Mouse (Mus musculus) frontal cortex, postnatal 36 days (tissue): ENCODE data around the gene Tmem119.
"Not testable (repeated sequence)": the region's sequence is repeated elsewhere in the genome, so short reads cannot be mapped to it uniquely, and the experiment has no call there.

ENCODE experiments used
- DNase-seq, 2 experiments: peaks; one replicate each; pipeline ENCODE4 v3.0.0; 2022; ENCODE audit warnings: low spot score in 2 of 2

The Tmem119 gene

GRCm38 (mm10) chr5:113789075-113789788 is 11.1 kb downstream of the Tmem119 start:
- DNase-seq: no peak

- no peak for DNase-seq
Measured at GRCm38 (mm10) chr5:113788645-113789044, 11.7 kb downstream of the Tmem119 start.

- no peak for DNase-seq
Measured at GRCm38 (mm10) chr5:113786985-113787384, 13.3 kb downstream of the Tmem119 start.

GRCm38 (mm10) chr5:113784104-113784503 is 16.2 kb downstream of the Tmem119 start:
- not testable (repeated sequence) for DNase-seq

- peak in 1 of 2 experiments; percentile 57 for DNase-seq
Measured at GRCm38 (mm10) chr5:113783581-113784001, 16.7 kb downstream of the Tmem119 start.

- DNase-seq: no peak
Measured at GRCm38 (mm10) chr5:113782624-113783023, 17.7 kb downstream of the Tmem119 start.

GRCm38 (mm10) chr5:113781875-113782274 is 18.4 kb downstream of the Tmem119 start:
- DNase-seq: no peak

- no peak for DNase-seq
Measured at GRCm38 (mm10) chr5:113781254-113781653, 19.1 kb downstream of the Tmem119 start.

GRCm38 (mm10) chr5:113780763-113781162 is 19.6 kb downstream of the Tmem119 start:
- DNase-seq: no peak

- DNase-seq: no peak
Measured at GRCm38 (mm10) chr5:113780082-113780752, 20.1 kb downstream of the Tmem119 start.

GRCm38 (mm10) chr5:113779569-113779968 is 20.7 kb downstream of the Tmem119 start:
- no peak for DNase-seq

GRCm38 (mm10) chr5:113777728-113778127 is 22.6 kb downstream of the Tmem119 start:
- DNase-seq: not testable (repeated sequence)

- DNase-seq: no peak
Measured at GRCm38 (mm10) chr5:113776896-113777226, 23.5 kb downstream of the Tmem119 start.

GRCm38 (mm10) chr5:113776128-113776895 is 24.0 kb downstream of the Tmem119 start:
- no peak for DNase-seq

GRCm38 (mm10) chr5:113775585-113775984 is 24.7 kb downstream of the Tmem119 start:
- DNase-seq: no peak

- DNase-seq: peak; percentile 83 to 86
Measured at GRCm38 (mm10) chr5:113773664-113774063, 26.7 kb downstream of the Tmem119 start.

GRCm38 (mm10) chr5:113772905-113773519 is 27.3 kb downstream of the Tmem119 start:
- DNase-seq: no peak

- DNase-seq: peak; percentile 92 to 95
Measured at GRCm38 (mm10) chr5:113772450-113772895, 27.8 kb downstream of the Tmem119 start, which contains the start of the genes Sart3 and Iscu. Gene Sart3 (minus strand): TSS chr5:113772510. Gene Iscu (plus strand): TSS chr5:113772748.

GRCm38 (mm10) chr5:113771213-113772162 is 28.8 kb downstream of the Tmem119 start:
- peak; percentile 88 to 91 for DNase-seq

- peak in 1 of 2 experiments; percentile 40 for DNase-seq
Measured at GRCm38 (mm10) chr5:113768806-113769205, 31.5 kb downstream of the Tmem119 start.
